Mouse (Mus musculus) embryo, embryonic 9.5 days (tissue): ENCODE measurements around the gene Sf3a2.

Experiments
- DNase-seq: peaks from one replicate; pipeline ENCODE4 v3.0.0-alpha.2; 2017; ENCODE audit errors: extremely low spot score

Gene Sf3a2

GRCm38 (mm10) chr10:80848571-80848970 lies 50.6 kb downstream of the Sf3a2 start:
- DNase-seq = peak; percentile 63
